Mouse (Mus musculus) midbrain, embryonic 11.5 days (tissue): Measurements from ENCODE around the gene Cnpy1. TPM values are rescaled to one million over a fixed set of nuclear protein-coding genes. Genes with fewer than 3 reads are reported as not detected.

ENCODE experiments used
- ATAC-seq: fragments of 200-750 bp; cut with Nextera tagmentation; 2 replicates; pipeline ENCODE4 v1.8.0; 2017; ENCODE audit warnings: moderate TSS enrichment, moderate library complexity; ENCODE audit not compliant: low FRiP score
- DNase-seq: peaks from one replicate; pipeline ENCODE4 v3.0.0; 2015; ENCODE audit warnings: low spot score; ENCODE audit errors: missing footprints
- H3K27ac ChIP-seq: fragments of 300-500 bp; sonication (generic); 2 replicates; pipeline ENCODE4 v1.5.1; 2014; ENCODE audit warnings: low read depth, low read length
- H3K27me3 ChIP-seq: fragments of 300-500 bp; sonication (generic); 2 replicates; pipeline ENCODE4 v1.6.1; 2014; ENCODE audit warnings: mild to moderate bottlenecking, low read length, moderate library complexity, mixed read lengths; ENCODE audit not compliant: control insufficient read depth, insufficient read depth
- H3K36me3 ChIP-seq: fragments of 300-500 bp; sonication (generic); 2 replicates; pipeline ENCODE4 v1.6.1; 2014; ENCODE audit warnings: mild to moderate bottlenecking, low read length, moderate library complexity, mixed read lengths; ENCODE audit not compliant: control insufficient read depth, insufficient read depth
- H3K4me1 ChIP-seq: fragments of 300-500 bp; sonication (generic); 2 replicates; pipeline ENCODE4 v1.6.1; 2014; ENCODE audit warnings: low read length; ENCODE audit not compliant: control insufficient read depth, insufficient read depth
- H3K4me2 ChIP-seq: fragments of 300-500 bp; sonication (generic); 2 replicates; pipeline ENCODE4 v1.6.1; 2014; ENCODE audit warnings: mild to moderate bottlenecking, moderate library complexity
- H3K4me3 ChIP-seq: fragments of 300-500 bp; sonication (generic); 2 replicates; pipeline ENCODE4 v1.5.1; 2014; ENCODE audit warnings: low read depth, low read length
- H3K9ac ChIP-seq: fragments of 300-500 bp; sonication (generic); 2 replicates; pipeline ENCODE4 v1.6.1; 2014; ENCODE audit warnings: low read length
- H3K9me3 ChIP-seq: fragments of 300-500 bp; sonication (generic); 2 replicates; pipeline ENCODE4 v1.6.1; 2016; ENCODE audit warnings: low read length; ENCODE audit not compliant: control insufficient read depth
- WGBS: fragments of 180-500 bp; shearing (Covaris S2); extraction: QIAGEN DNeasy Blood & Tissue Kit; methylation state at CpG from one replicate; pipeline ENCODE4 v1.1.7; 2014; 5-methylcytosine and 5-hydroxymethylcytosine counted together
- polyA plus RNA-seq: library from polyadenylated mRNA; unstranded; fragments of >200 nt; fragmentation: Nextera tagmentation; extraction: Ambion mirVana; gene quantifications from 2 replicates; pipeline ENCODE4 v1.2.1, GENCODE M21; 2014

Cnpy1 gene
- polyA plus RNA-seq, 1 experiment from 2014 or later, result 131 TPM

DNA sequence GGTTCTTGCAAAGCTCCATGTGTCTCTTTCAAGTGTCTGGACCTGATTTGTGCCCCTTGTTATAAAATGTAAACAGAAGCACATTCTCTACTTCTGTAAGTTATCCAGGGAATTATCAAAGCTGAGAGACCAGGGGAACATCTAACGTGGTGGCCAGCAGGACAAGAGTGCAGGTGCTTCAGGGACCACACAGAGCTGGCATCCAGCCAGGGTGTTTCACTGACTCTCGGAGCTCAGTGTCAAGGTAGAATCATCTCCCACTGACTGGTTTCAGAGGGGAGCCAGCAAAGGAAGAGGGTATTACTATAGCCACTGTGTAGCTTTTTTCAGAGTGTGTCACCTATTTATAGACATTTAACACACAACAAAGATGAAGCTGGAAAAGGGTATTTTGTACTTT lies 22.0 kb upstream of the Cnpy1 start:
- no peaks in the 10 kb centered on the region for H3K36me3 ChIP-seq
- DNase-seq (no peak), ATAC-seq (no peak)
- H3K4me3 ChIP-seq, result no peak overlapping the region
- 68% methylated on average over 2 of the region's 2 CpGs for WGBS
- H3K9ac ChIP-seq, result no peak overlapping the region
- H3K4me2 ChIP-seq, result no peak overlapping the region
- no peak overlapping the region for H3K27ac ChIP-seq
- H3K9me3 ChIP-seq, result no peaks in the 10 kb centered on the region
- peaks cover 4% of the 10 kb centered on the region; the same call in 1 of the 2 replicates for H3K4me1 ChIP-seq
- no peaks in the 10 kb centered on the region for H3K27me3 ChIP-seq

DNA sequence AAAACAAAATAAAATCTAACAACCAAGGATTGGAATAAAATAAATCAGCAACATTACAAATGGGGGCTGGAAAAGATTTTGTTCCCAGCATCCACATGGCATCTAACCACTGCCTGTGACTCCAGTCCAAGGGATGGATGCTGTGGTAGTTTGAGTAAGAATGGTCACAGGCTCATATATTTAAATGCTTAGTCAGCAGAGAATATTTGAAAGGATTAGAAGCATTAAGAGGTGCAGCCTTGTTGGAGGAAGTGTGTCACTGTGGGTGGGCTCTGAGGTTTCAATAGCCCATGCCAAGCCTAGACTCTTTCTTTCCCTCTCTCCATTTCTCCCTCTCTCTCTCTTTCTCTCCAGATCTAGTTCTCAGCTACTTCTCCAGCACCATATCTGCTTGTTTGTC lies 20.0 kb upstream of the Cnpy1 start:
- DNase-seq (no peak), ATAC-seq (no peak)
- H3K4me2 ChIP-seq, result no peak overlapping the region

DNA sequence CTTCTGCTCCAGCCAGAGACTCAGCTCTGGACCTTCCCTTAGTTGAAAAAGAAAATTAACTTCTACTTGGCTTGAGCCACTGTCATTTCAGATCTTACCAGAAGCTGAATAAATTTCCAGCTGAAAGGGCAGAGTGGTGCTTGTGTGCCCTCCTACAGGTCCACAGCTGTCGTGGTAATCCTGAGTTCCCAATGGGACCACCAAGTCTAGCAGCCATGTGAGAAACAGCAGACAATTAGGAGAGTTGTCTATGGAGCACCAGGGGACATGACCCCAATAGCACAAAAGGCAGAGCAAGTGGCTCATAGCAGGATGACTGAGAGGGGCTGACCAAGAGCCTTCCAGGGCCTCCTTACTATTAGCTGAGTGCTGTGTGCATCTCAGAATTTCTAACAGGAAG lies 18.2 kb upstream of the Cnpy1 start:
- DNase-seq (no peak), ATAC-seq (no peak)
- WGBS, result 33% methylated on average over 1 of the region's 1 CpGs
- peaks cover 4% of the 10 kb centered on the region; the same call in 1 of the 2 replicates for H3K4me1 ChIP-seq
- H3K4me2 ChIP-seq, result no peak overlapping the region
- no peaks in the 10 kb centered on the region for H3K36me3 ChIP-seq
- H3K9ac ChIP-seq, result no peak overlapping the region
- no peaks in the 10 kb centered on the region for H3K9me3 ChIP-seq
- H3K4me3 ChIP-seq, result no peak overlapping the region
- H3K27ac ChIP-seq, result no peak overlapping the region
- H3K27me3 ChIP-seq, result no peaks in the 10 kb centered on the region

More for the DNA sequence above, 20.0 kb upstream of the Cnpy1 start:
- no peak overlapping the region for H3K27ac ChIP-seq
- H3K27me3 ChIP-seq, result no peaks in the 10 kb centered on the region
- no peaks in the 10 kb centered on the region for H3K9me3 ChIP-seq
- H3K4me3 ChIP-seq, result no peak overlapping the region
- no peak overlapping the region for H3K9ac ChIP-seq
- no peaks in the 10 kb centered on the region for H3K36me3 ChIP-seq
- H3K4me1 ChIP-seq, result peaks cover 4% of the 10 kb centered on the region; the same call in 1 of the 2 replicates

DNA sequence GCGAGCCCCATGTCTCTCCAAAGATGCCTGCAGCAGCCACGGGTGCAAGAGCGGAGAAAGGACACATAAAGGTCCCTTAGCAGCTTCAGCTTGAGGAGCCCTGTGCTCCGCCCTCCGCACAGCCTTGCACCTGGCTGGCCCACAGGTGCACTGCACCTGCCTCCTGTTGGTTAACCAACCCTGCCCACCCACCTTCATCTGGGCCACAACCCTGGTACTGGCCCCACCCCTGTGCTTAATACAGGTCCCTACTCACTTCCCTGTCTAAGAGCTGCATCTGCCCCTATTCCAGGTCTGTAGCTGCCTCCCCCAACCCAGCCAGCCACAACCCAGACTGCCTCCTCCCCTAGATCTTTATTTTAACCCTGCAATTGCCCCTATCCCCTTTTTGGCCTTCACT lies 16.5 kb upstream of the Cnpy1 start:
- DNase-seq, result no peak
- whole genome bisulfite sequencing, result 95% methylated on average over 5 of the region's 5 CpGs
- Histone ChIP-seq H3K4me1 (peaks cover 4% of the 10 kb centered on the region; the same call in 1 of the 2 replicates), H3K27ac (no peak overlapping the region), H3K4me2 (no peak overlapping the region), H3K9ac (no peak overlapping the region), H3K4me3 (no peak overlapping the region), H3K36me3 (no peaks in the 10 kb centered on the region), H3K27me3 (no peaks in the 10 kb centered on the region), H3K9me3 (no peaks in the 10 kb centered on the region)
- ATAC-seq, result no peak

DNA sequence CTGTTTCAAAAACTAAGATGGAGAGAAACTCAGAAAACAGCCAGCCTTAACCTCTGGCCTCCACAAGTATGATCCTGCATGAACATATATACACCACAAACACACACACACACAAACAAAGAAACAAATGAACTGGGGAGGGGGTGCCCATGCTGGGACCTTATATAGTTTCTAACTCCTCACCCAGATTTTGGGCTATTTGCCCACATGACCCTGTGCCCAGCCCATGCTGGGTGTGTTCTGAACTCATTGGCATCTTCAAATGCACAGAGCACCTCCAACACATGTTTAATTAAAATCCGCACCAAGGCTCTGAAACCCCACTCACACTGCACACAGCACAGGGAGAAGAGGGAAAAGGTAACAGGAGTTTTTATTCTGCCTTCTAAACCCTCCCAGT lies 14.3 kb upstream of the Cnpy1 start:
- 77% methylated on average over 1 of the region's 1 CpGs for WGBS
- H3K9me3 ChIP-seq, result no peaks in the 10 kb centered on the region
- ATAC-seq (no peak), DNase-seq (no peak)
- no peak overlapping the region for H3K27ac ChIP-seq
- no peaks in the 10 kb centered on the region for H3K27me3 ChIP-seq
- H3K4me2 ChIP-seq, result no peak overlapping the region
- no peak overlapping the region for H3K4me3 ChIP-seq
- H3K36me3 ChIP-seq, result no peaks in the 10 kb centered on the region
- peaks cover 4% of the 10 kb centered on the region; the same call in 1 of the 2 replicates for H3K4me1 ChIP-seq
- no peak overlapping the region for H3K9ac ChIP-seq

DNA sequence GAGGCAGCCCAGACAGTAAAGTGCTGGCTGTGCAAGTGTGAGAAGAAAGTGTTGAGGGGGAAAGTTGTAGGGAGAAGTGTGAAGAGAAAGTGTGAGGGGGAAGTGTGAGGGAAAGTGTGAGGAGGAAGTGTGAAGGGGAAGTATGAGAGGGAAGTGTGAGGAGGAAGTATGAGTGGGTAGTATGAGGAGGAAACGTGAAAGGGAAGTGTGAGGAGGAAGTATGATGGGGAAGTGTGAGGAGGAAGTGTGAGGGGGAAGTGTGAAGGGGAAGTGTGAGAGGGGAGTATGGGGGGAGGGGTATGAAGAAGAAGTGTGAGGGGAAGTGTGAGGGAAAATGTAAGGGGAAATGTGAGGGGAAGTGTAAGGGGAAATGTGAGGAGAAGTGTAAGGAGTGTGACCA lies 13.8 kb upstream of the Cnpy1 start:
- WGBS, result 70% methylated on average over 1 of the region's 1 CpGs
- Histone ChIP-seq H3K36me3 (no peaks in the 10 kb centered on the region), H3K27ac (no peak overlapping the region), H3K4me1 (peaks cover 4% of the 10 kb centered on the region; the same call in 1 of the 2 replicates), H3K9me3 (no peaks in the 10 kb centered on the region), H3K4me2 (no peak overlapping the region), H3K4me3 (no peak overlapping the region), H3K27me3 (no peaks in the 10 kb centered on the region), H3K9ac (no peak overlapping the region)
- ATAC-seq (no peak), DNase-seq (no peak)

DNA sequence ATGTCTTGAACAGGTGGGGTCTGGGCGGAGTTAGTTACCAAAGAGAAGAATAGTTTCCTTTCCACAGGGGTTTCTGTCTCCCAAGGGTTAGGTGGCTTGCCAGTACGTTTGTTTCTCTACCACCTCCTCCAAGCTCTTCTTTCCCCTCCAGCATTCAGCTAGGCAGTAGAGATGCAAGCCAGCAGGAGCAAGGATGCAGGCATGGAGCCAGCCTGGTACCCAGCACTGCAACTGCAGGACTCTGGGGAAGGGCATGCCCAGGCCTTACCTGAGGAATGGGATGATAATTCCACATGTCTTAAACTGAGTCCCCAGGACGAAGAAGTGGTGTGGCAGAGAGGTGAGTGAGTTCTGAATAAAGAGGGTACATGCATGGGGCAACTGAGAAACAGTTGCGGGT lies 12.2 kb upstream of the Cnpy1 start:
- Histone ChIP-seq H3K9ac (no peak overlapping the region), H3K27ac (no peak overlapping the region)
- WGBS, result 79% methylated on average over 4 of the region's 4 CpGs

DNA sequence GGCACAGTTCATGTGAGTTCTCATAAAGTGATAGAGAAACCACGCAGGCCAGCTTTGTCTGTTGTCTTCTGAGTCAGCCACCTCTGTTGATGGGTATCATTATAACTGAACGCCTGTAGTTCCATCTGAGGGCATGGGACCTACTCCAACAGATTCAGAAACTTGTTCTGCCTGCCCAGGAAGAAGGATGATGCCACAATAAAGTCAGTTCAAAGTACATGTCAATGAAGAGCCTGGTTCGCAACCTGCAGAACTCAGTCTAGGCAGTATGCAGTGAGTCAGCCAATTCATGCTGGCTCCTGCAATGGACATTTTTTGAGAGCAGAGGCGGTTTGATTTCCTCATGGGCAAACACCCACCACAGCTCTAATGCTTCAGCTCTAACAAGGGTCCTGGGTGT lies 7.4 kb upstream of the Cnpy1 start:
- DNase-seq, result no peak
- Histone ChIP-seq H3K27me3 (no peaks in the 10 kb centered on the region), H3K4me3 (no peak overlapping the region), H3K36me3 (no peaks in the 10 kb centered on the region), H3K9ac (no peak overlapping the region), H3K4me2 (no peak overlapping the region), H3K9me3 (no peaks in the 10 kb centered on the region), H3K27ac (no peak overlapping the region), H3K4me1 (peaks cover 3% of the 10 kb centered on the region; the same call in 1 of the 2 replicates)
- ATAC-seq, result no peak
- WGBS, result 88% methylated on average over 4 of the region's 4 CpGs

More for the DNA sequence above, 12.2 kb upstream of the Cnpy1 start:
- no peak overlapping the region for H3K4me3 ChIP-seq
- H3K27me3 ChIP-seq, result no peaks in the 10 kb centered on the region
- H3K36me3 ChIP-seq, result no peaks in the 10 kb centered on the region
- DNase-seq (no peak), ATAC-seq (no peak)
- no peaks in the 10 kb centered on the region for H3K9me3 ChIP-seq
- no peaks in the 10 kb centered on the region for H3K4me1 ChIP-seq
- H3K4me2 ChIP-seq, result no peak overlapping the region

DNA sequence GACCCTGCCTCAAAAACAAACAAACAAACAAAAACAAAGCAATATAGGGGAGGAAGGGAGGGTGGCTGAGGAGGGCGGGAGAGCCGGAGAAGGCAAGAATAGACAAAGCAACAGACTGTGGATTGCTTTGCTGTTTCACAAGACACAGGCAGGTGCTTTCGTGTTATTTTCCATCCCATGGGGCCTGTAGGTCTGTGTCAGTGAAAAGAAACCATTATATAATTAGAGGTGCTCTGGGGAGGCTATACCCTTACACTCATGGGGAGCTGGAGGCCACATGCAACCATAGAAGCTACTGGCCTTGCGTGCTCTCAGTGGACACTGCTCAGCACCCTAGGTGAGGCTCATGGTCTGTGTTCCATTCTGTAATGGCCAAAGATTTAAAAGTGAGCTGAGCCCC lies 6.7 kb upstream of the Cnpy1 start:
- DNase-seq, result no peak
- Histone ChIP-seq H3K9me3 (no peaks in the 10 kb centered on the region), H3K36me3 (no peaks in the 10 kb centered on the region), H3K27ac (no peak overlapping the region), H3K4me2 (no peak overlapping the region), H3K9ac (no peak overlapping the region), H3K4me3 (no peak overlapping the region), H3K4me1 (peaks cover 3% of the 10 kb centered on the region; the same call in 1 of the 2 replicates), H3K27me3 (no peaks in the 10 kb centered on the region)
- no peak for ATAC-seq
- WGBS, result 92% methylated on average over 4 of the region's 4 CpGs
